Mouse (Mus musculus): Measurements from ENCODE around the gene Arl4d. TPM values are rescaled to one million over a fixed set of nuclear protein-coding genes. Genes with fewer than 3 reads are reported as not detected.

Gene Arl4d
- total and polyA plus RNA-seq, 2 experiments from 2014 or later, result 5.7 to 6.9 TPM

GRCm38 (mm10) chr11:101666626-101667345 lies 1.4 kb downstream of the Arl4d start:
- no peak for TF ChIP-seq CTCF (IDR thresholded peaks at IDR 0.05)
- Histone ChIP-seq H3K27ac (ENCODE audit: low read depth, low read length) (no peak overlapping the region), H3K9me3 (ENCODE audit: low read length) (no peaks in the 10 kb centered on the region), H3K4me1 (ENCODE audit: insufficient read depth, low read length) (no peaks in the 10 kb centered on the region), H3K36me3 (ENCODE audit: insufficient read depth, low read length) (no peaks in the 10 kb centered on the region), H3K9ac (replicated peaks; ENCODE audit: low read length, poor library complexity, severe bottlenecking) (0 out of 2 replicates have a peak overlapping the region, but pooled peaks have one; percentile 4), H3K4me3 (ENCODE audit: low read depth, low read length) (no peak overlapping the region), H3K27me3 (ENCODE audit: insufficient read depth, low read length) (no peaks in the 10 kb centered on the region), H3K4me2 (ENCODE audit: low read depth, low read length, poor library complexity, severe bottlenecking) (peak overlapping the region; percentile 20; the same call in 1 of the 2 replicates)
- 84% methylated on average over 28 of the region's 28 CpGs for WGBS
- ATAC-seq (ENCODE audit: low FRiP score), result no peak
- no peak for DNase-seq (ENCODE audit: low spot score)

- DNase-seq (ENCODE audit: low spot score) (peak; percentile 64), ATAC-seq (ENCODE audit: low FRiP score) (no peak)
- H3K9ac ChIP-seq (replicated peaks; ENCODE audit: low read length, poor library complexity, severe bottlenecking), result no peak overlapping the region
- H3K27ac ChIP-seq (ENCODE audit: low read depth, low read length), result no peak overlapping the region
- no peak overlapping the region for H3K4me2 ChIP-seq (ENCODE audit: low read depth, low read length, poor library complexity, severe bottlenecking)
- no peaks in the 10 kb centered on the region for H3K36me3 ChIP-seq (ENCODE audit: insufficient read depth, low read length)
- H3K4me1 ChIP-seq (ENCODE audit: insufficient read depth, low read length), result no peaks in the 10 kb centered on the region
- H3K27me3 ChIP-seq (ENCODE audit: insufficient read depth, low read length), result no peaks in the 10 kb centered on the region
- WGBS, result 72% methylated on average over 14 of the region's 14 CpGs
- H3K9me3 ChIP-seq (ENCODE audit: low read length), result no peaks in the 10 kb centered on the region
- H3K4me3 ChIP-seq (ENCODE audit: low read depth, low read length), result no peak overlapping the region
- no peak for TF ChIP-seq CTCF (IDR thresholded peaks at IDR 0.05)
Observed at GRCm38 (mm10) chr11:101667871-101668532, 2.7 kb downstream of the Arl4d start.

- H3K4me1 ChIP-seq (ENCODE audit: insufficient read depth, low read length), result no peaks in the 10 kb centered on the region
- TF ChIP-seq CTCF (IDR thresholded peaks at IDR 0.05), result no peak
- no peak overlapping the region for H3K27ac ChIP-seq (ENCODE audit: low read depth, low read length)
- no peak overlapping the region for H3K4me2 ChIP-seq (ENCODE audit: low read depth, low read length, poor library complexity, severe bottlenecking)
- ATAC-seq (ENCODE audit: low FRiP score) (no peak), DNase-seq (ENCODE audit: low spot score) (no peak)
- H3K4me3 ChIP-seq (ENCODE audit: low read depth, low read length), result no peak overlapping the region
- 51% methylated on average over 11 of the region's 13 CpGs for WGBS
- H3K9me3 ChIP-seq (ENCODE audit: low read length), result no peaks in the 10 kb centered on the region
- no peak overlapping the region for H3K9ac ChIP-seq (replicated peaks; ENCODE audit: low read length, poor library complexity, severe bottlenecking)
- no peaks in the 10 kb centered on the region for H3K36me3 ChIP-seq (ENCODE audit: insufficient read depth, low read length)
- H3K27me3 ChIP-seq (ENCODE audit: insufficient read depth, low read length), result no peaks in the 10 kb centered on the region
Observed at GRCm38 (mm10) chr11:101668546-101669261, 3.4 kb downstream of the Arl4d start.

GRCm38 (mm10) chr11:101670334-101670733 lies 5.0 kb downstream of the Arl4d start:
- 97% methylated on average over 1 of the region's 1 CpGs for WGBS
- H3K9ac ChIP-seq (replicated peaks; ENCODE audit: low read length, poor library complexity, severe bottlenecking), result no peak overlapping the region
- no peaks in the 10 kb centered on the region for H3K36me3 ChIP-seq (ENCODE audit: insufficient read depth, low read length)
- H3K4me3 ChIP-seq (ENCODE audit: low read depth, low read length), result no peak overlapping the region
- H3K9me3 ChIP-seq (ENCODE audit: low read length), result no peaks in the 10 kb centered on the region
- no peaks in the 10 kb centered on the region for H3K4me1 ChIP-seq (ENCODE audit: insufficient read depth, low read length)
- H3K27me3 ChIP-seq (ENCODE audit: insufficient read depth, low read length), result no peaks in the 10 kb centered on the region
- H3K4me2 ChIP-seq (ENCODE audit: low read depth, low read length, poor library complexity, severe bottlenecking), result no peak overlapping the region
- ATAC-seq (ENCODE audit: low FRiP score) (no peak), DNase-seq (ENCODE audit: low spot score) (no peak)
- TF ChIP-seq CTCF (IDR thresholded peaks at IDR 0.05), result no peak
- H3K27ac ChIP-seq (ENCODE audit: low read depth, low read length), result no peak overlapping the region

- Histone ChIP-seq H3K27me3 (ENCODE audit: insufficient read depth, low read length) (no peaks in the 10 kb centered on the region), H3K4me2 (ENCODE audit: low read depth, low read length, poor library complexity, severe bottlenecking) (no peak overlapping the region), H3K9me3 (ENCODE audit: low read length) (no peaks in the 10 kb centered on the region), H3K36me3 (ENCODE audit: insufficient read depth, low read length) (no peaks in the 10 kb centered on the region), H3K4me3 (ENCODE audit: low read depth, low read length) (no peak overlapping the region), H3K27ac (ENCODE audit: low read depth, low read length) (no peak overlapping the region), H3K9ac (replicated peaks; ENCODE audit: low read length, poor library complexity, severe bottlenecking) (no peak overlapping the region), H3K4me1 (ENCODE audit: insufficient read depth, low read length) (no peaks in the 10 kb centered on the region)
- ATAC-seq (ENCODE audit: low FRiP score), result no peak
- no peak for TF ChIP-seq CTCF (IDR thresholded peaks at IDR 0.05)
- 93% methylated on average over 4 of the region's 4 CpGs for WGBS
- DNase-seq (ENCODE audit: low spot score), result no peak
Observed at GRCm38 (mm10) chr11:101671255-101671654, 5.9 kb downstream of the Arl4d start.

All from midbrain, postnatal 0 days (tissue).